9 mouse cellular contexts compared by ENCODE assay signal in genomic region chr16:36934131-36934840, GRCm38 (mm10). TPM values are rescaled to one million over a fixed set of nuclear protein-coding genes. Genes with fewer than 3 reads are reported as not detected.
DNase-seq lines count a peak whose midpoint lies in the region; ATAC-seq and TF ChIP-seq lines count a peak whose summit lies in the region.
"Had no signal": no experiment of that assay in that cellular context is flagged by ENCODE, and none has a peak within 500 bp of the region (broad histone marks: within the 10 kb centered on the region; RNA-seq: fewer than 3 reads in every experiment).

No protein-coding gene starts in this region.

- no peak for TF ChIP-seq CTCF in brain, embryonic 14.5 days (IDR thresholded peaks at IDR 0.05; ENCODE audit: borderline replicate concordance, extremely low read depth, insufficient read depth, insufficient read length)

- 39% methylated on average over 6 of the region's 6 CpGs for WGBS in lung, embryonic 15.5 days
- WGBS in kidney, embryonic 16.5 days = 40% methylated on average over 6 of the region's 6 CpGs

- DNase-seq in lung, adult 18-20 months = no peak
- peak; percentile 3 for DNase-seq in brain, embryonic 14.5 days (ENCODE audit: low read depth)
- peak; percentile 30 for DNase-seq in skeletal muscle tissue, adult 2 months (ENCODE audit: low read depth, low spot score)
- no peak for DNase-seq in layer of hippocampus, postnatal 14 days (ENCODE audit: low spot score in 2 of 2)
- no peak for DNase-seq in embryo, embryonic 10.5 days (ENCODE audit: low spot score)
- DNase-seq in gastrocnemius, adult 8-10 months (ENCODE audit: low spot score in 2 of 2) = no peak

- H3K4me1 ChIP-seq in lung, embryonic 15.5 days = no peaks in the 10 kb centered on the region
- no peaks in the 10 kb centered on the region for H3K4me1 ChIP-seq in kidney, embryonic 16.5 days (ENCODE audit: insufficient read depth, low read length)
- H3K4me1 ChIP-seq: neural tube, embryonic 13.5 days had no signal

- 0 out of 2 replicates have a peak, but pooled peaks have one; percentile 21 for ATAC-seq in lung, embryonic 15.5 days (ENCODE audit: borderline replicate concordance, extremely low read depth, low FRiP score, low TSS enrichment)
- peak; percentile 59 for ATAC-seq in kidney, embryonic 16.5 days (ENCODE audit: low FRiP score, low TSS enrichment)

- H3K4me2 ChIP-seq in lung, embryonic 15.5 days = no peak overlapping the region
- no peak overlapping the region for H3K4me2 ChIP-seq in kidney, embryonic 16.5 days (replicated peaks; ENCODE audit: low read depth, low read length)
- H3K4me2 ChIP-seq: neural tube, embryonic 13.5 days had no signal

- peaks cover 31% of the 10 kb centered on the region for H3K36me3 ChIP-seq in lung, embryonic 15.5 days
- H3K36me3 ChIP-seq in kidney, embryonic 16.5 days (ENCODE audit: insufficient read depth, low read length) = peaks cover 33% of the 10 kb centered on the region

- no peaks in the 10 kb centered on the region for H3K9me3 ChIP-seq in lung, embryonic 15.5 days
- no peaks in the 10 kb centered on the region for H3K9me3 ChIP-seq in kidney, embryonic 16.5 days (ENCODE audit: low read length)
- H3K9me3 ChIP-seq: neural tube, embryonic 13.5 days had no signal

- H3K9ac ChIP-seq in lung, embryonic 15.5 days = no peak overlapping the region
- H3K9ac ChIP-seq in kidney, embryonic 16.5 days (replicated peaks; ENCODE audit: low read length) = no peak overlapping the region
- H3K9ac ChIP-seq: neural tube, embryonic 13.5 days had no signal

- no peak for TF ChIP-seq POLR2A in brain, embryonic 14.5 days (IDR thresholded peaks at IDR 0.05; ENCODE audit: borderline replicate concordance, extremely low read depth, insufficient read depth, insufficient read length, poor library complexity, severe bottlenecking)

- H3K27ac ChIP-seq in lung, embryonic 15.5 days = no peak overlapping the region
- H3K27ac ChIP-seq in kidney, embryonic 16.5 days (ENCODE audit: low read length) = peak overlapping the region; percentile 40; the same call in 1 of the 2 replicates
- H3K27ac ChIP-seq: neural tube, embryonic 13.5 days had no signal

- no peaks in the 10 kb centered on the region for H3K27me3 ChIP-seq in lung, embryonic 15.5 days
- H3K27me3 ChIP-seq in kidney, embryonic 16.5 days (ENCODE audit: insufficient read depth, low read length) = no peaks in the 10 kb centered on the region
- H3K27me3 ChIP-seq: neural tube, embryonic 13.5 days had no signal

- no peak overlapping the region for H3K4me3 ChIP-seq in lung, embryonic 15.5 days
- no peak overlapping the region for H3K4me3 ChIP-seq in kidney, embryonic 16.5 days (ENCODE audit: low read length)
- H3K4me3 ChIP-seq: neural tube, embryonic 13.5 days had no signal

RNA-seq across cellular contexts. Expression of gene Hcls1, which starts 0.5 kb away (rescaled TPM):
- polyA plus RNA-seq in lung, embryonic 15.5 days (2015; fragmentation: Nextera tagmentation; extraction: Ambion mirVana) = 5.5 and 7.8 TPM in 2 replicates
- 1.7 and 1.9 TPM in 2 replicates for polyA plus RNA-seq in brain, embryonic 14.5 days (2012; rRNA removed)
- 5.7 TPM in 2 replicates for polyA plus RNA-seq in kidney, embryonic 16.5 days (2015; fragmentation: Nextera tagmentation; extraction: Ambion mirVana)
- 1 to 10 TPM; 4.5 to 4.8 TPM for total RNA-seq in layer of hippocampus, postnatal 14 days (2021)
- 1 to 10 TPM in 3 of 4 experiments, under 1 TPM in 1; 0.89 to 2.0 (median 1.7) TPM for total RNA-seq in gastrocnemius, adult 8-10 months (2022)

RNA-seq across cellular contexts. Expression of gene Fbxo40, which starts 56.0 kb away (rescaled TPM):
- polyA plus RNA-seq in lung, embryonic 15.5 days (2015; fragmentation: Nextera tagmentation; extraction: Ambion mirVana) = 0.10 and 0.25 TPM in 2 replicates
- 0.03 and 0.25 TPM in 2 replicates for polyA plus RNA-seq in brain, embryonic 14.5 days (2012; rRNA removed)
- polyA plus RNA-seq in kidney, embryonic 16.5 days (2015; fragmentation: Nextera tagmentation; extraction: Ambion mirVana) = 1.6 and 2.2 TPM in 2 replicates
- total RNA-seq in layer of hippocampus, postnatal 14 days (2021) = under 1 TPM in 1 of 2 experiments, not detected in 1; 0.33 TPM
- 100 to 1,000 TPM; 312 to 390 (median 343) TPM for total RNA-seq in gastrocnemius, adult 8-10 months (2022)

RNA-seq across cellular contexts. Expression of gene Golgb1, which starts 59.3 kb away (rescaled TPM):
- 87.6 and 90.5 TPM in 2 replicates for polyA plus RNA-seq in lung, embryonic 15.5 days (2015; fragmentation: Nextera tagmentation; extraction: Ambion mirVana)
- polyA plus RNA-seq in brain, embryonic 14.5 days (2012; rRNA removed) = 45.0 and 46.2 TPM in 2 replicates
- 97.0 and 106 TPM in 2 replicates for polyA plus RNA-seq in kidney, embryonic 16.5 days (2015; fragmentation: Nextera tagmentation; extraction: Ambion mirVana)
- total RNA-seq in layer of hippocampus, postnatal 14 days (2021) = 10 to 100 TPM; 68.8 to 73.3 TPM
- 10 to 100 TPM; 27.1 to 32.0 (median 28.2) TPM for total RNA-seq in gastrocnemius, adult 8-10 months (2022)

RNA-seq across cellular contexts. Expression of gene Eaf2, which starts 59.5 kb away (rescaled TPM):
- 0.90 and 1.5 TPM in 2 replicates for polyA plus RNA-seq in lung, embryonic 15.5 days (2015; fragmentation: Nextera tagmentation; extraction: Ambion mirVana)
- 0.66 and 0.67 TPM in 2 replicates for polyA plus RNA-seq in brain, embryonic 14.5 days (2012; rRNA removed)
- 9.8 and 11.6 TPM in 2 replicates for polyA plus RNA-seq in kidney, embryonic 16.5 days (2015; fragmentation: Nextera tagmentation; extraction: Ambion mirVana)
- 1 to 10 TPM; 1.5 to 3.0 TPM for total RNA-seq in layer of hippocampus, postnatal 14 days (2021)
- total RNA-seq in gastrocnemius, adult 8-10 months (2022) = under 1 TPM in 1 of 4 experiments, not detected in 3; 0.67 TPM

Comparison
In these comparisons a context has a peak if more than half of its experiments do, and no peak if none do; other contexts are left out.
1. DNase-seq: peak in brain, embryonic 14.5 days (single experiment) and skeletal muscle tissue, adult 2 months (single experiment); none in lung, adult 18-20 months (0 of 2), layer of hippocampus, postnatal 14 days (0 of 2), embryo, embryonic 10.5 days (single experiment) and gastrocnemius, adult 8-10 months (0 of 2).